8 mouse cellular contexts compared by ENCODE assay signal in genomic region chr11:69058729-69059356, GRCm38 (mm10). TPM values are rescaled to one million over a fixed set of nuclear protein-coding genes. Genes with fewer than 3 reads are reported as not detected.
DNase-seq lines count a peak whose midpoint lies in the region; ATAC-seq and TF ChIP-seq lines count a peak whose summit lies in the region.

No protein-coding gene starts in this region.

- no peak for TF ChIP-seq POLR2A in testis, adult 2 months (IDR thresholded peaks at IDR 0.05; ENCODE audit: control insufficient read depth, low read depth, low read length)

- H3K4me3 ChIP-seq in testis, adult 2 months (ENCODE audit: control insufficient read depth, low read depth, low read length): peak overlapping the region; percentile 99
- peak overlapping the region; percentile 90 for H3K4me3 ChIP-seq in limb, embryonic 13.5 days
- peak overlapping the region; percentile 97 for H3K4me3 ChIP-seq in stomach, postnatal 0 days (ENCODE audit: low read depth, low read length)

- peaks cover 17% of the 10 kb centered on the region for H3K4me1 ChIP-seq in testis, adult 2 months (ENCODE audit: control insufficient read depth, insufficient read depth, low read length)
- H3K4me1 ChIP-seq in limb, embryonic 13.5 days: peaks cover 24% of the 10 kb centered on the region
- peaks cover 2% of the 10 kb centered on the region; the same call in 1 of the 2 replicates for H3K4me1 ChIP-seq in stomach, postnatal 0 days (replicated peaks; ENCODE audit: control insufficient read depth, insufficient read depth)

- peak; percentile 33 for DNase-seq in cerebellum, adult 11-12 months
- DNase-seq in cerebellum, adult 11 months: no peak
- DNase-seq in testis, postnatal 14 days (ENCODE audit: low spot score): no peak
- DNase-seq in stomach, postnatal 0 days (ENCODE audit: low spot score): no peak
- no peak for DNase-seq in embryo, embryonic 10 days (ENCODE audit: low spot score)
- DNase-seq in embryo, embryonic 11 days: no peak

- TF ChIP-seq EP300 in stomach, postnatal 0 days (optimal IDR thresholded peaks at IDR 0.05): no peak

- TF ChIP-seq CTCF in testis, adult 2 months (IDR thresholded peaks at IDR 0.05; ENCODE audit: control insufficient read depth, insufficient read depth, insufficient replicate concordance, low read depth, low read length): 0 out of 2 replicates have a peak, but pooled peaks have one; percentile 11
- no peak for TF ChIP-seq CTCF in stomach, postnatal 0 days (IDR thresholded peaks at IDR 0.05; ENCODE audit: low read depth)

- 0 out of 2 replicates have a peak, but pooled peaks have one; percentile 2 for ATAC-seq in limb, embryonic 13.5 days (ENCODE audit: low FRiP score, low read depth)
- peak; percentile 7 for ATAC-seq in stomach, postnatal 0 days (ENCODE audit: low FRiP score, low TSS enrichment)

- whole genome bisulfite sequencing in limb, embryonic 13.5 days: 3% methylated on average over 19 of the region's 19 CpGs
- 1% methylated on average over 19 of the region's 19 CpGs for WGBS in stomach, postnatal 0 days

- no peaks in the 10 kb centered on the region for H3K27me3 ChIP-seq in testis, adult 2 months (ENCODE audit: control insufficient read depth, insufficient read depth, low read length)
- H3K27me3 ChIP-seq in limb, embryonic 13.5 days: no peaks in the 10 kb centered on the region
- H3K27me3 ChIP-seq in stomach, postnatal 0 days (ENCODE audit: control insufficient read depth, insufficient read depth, low read length): no peaks in the 10 kb centered on the region

- no peaks in the 10 kb centered on the region for H3K36me3 ChIP-seq in testis, adult 2 months (ENCODE audit: control insufficient read depth, insufficient read depth, low read length)
- peaks cover 5% of the 10 kb centered on the region for H3K36me3 ChIP-seq in limb, embryonic 13.5 days
- no peaks in the 10 kb centered on the region for H3K36me3 ChIP-seq in stomach, postnatal 0 days (ENCODE audit: control insufficient read depth, insufficient read depth, low read length)

- H3K4me2 ChIP-seq in limb, embryonic 13.5 days (replicated peaks): peak overlapping the region; percentile 95
- peak overlapping the region; percentile 67 for H3K4me2 ChIP-seq in stomach, postnatal 0 days (replicated peaks; ENCODE audit: low read depth)

- peak overlapping the region; percentile 85 for H3K27ac ChIP-seq in testis, adult 2 months (ENCODE audit: control insufficient read depth, insufficient read depth, low read depth, low read length)
- H3K27ac ChIP-seq in limb, embryonic 13.5 days: peak overlapping the region; percentile 59; the same call in 1 of the 2 replicates
- H3K27ac ChIP-seq in stomach, postnatal 0 days (replicated peaks): peak overlapping the region; percentile 90

- peak overlapping the region; percentile 73 for H3K9ac ChIP-seq in limb, embryonic 13.5 days
- peak overlapping the region; percentile 71 for H3K9ac ChIP-seq in stomach, postnatal 0 days (ENCODE audit: low read length)

- H3K9me3 ChIP-seq in limb, embryonic 13.5 days: no peaks in the 10 kb centered on the region
- no peaks in the 10 kb centered on the region for H3K9me3 ChIP-seq in stomach, postnatal 0 days (ENCODE audit: control insufficient read depth, low read length)

RNA-seq across cellular contexts. Expression of gene Borcs6, which starts 0.7 kb away (rescaled TPM):
- 13.4 and 15.8 TPM in 2 replicates for polyA plus RNA-seq in testis, adult 2 months (2012; rRNA removed)
- polyA plus RNA-seq in limb, embryonic 13.5 days (2015; fragmentation: Nextera tagmentation; extraction: Ambion mirVana): 9.5 and 9.6 TPM in 2 replicates
- polyA plus RNA-seq in stomach, postnatal 0 days (2015; fragmentation: Nextera tagmentation; extraction: Ambion mirVana): 14.6 and 16.7 TPM in 2 replicates

RNA-seq across cellular contexts. Expression of gene Tmem107, which starts 11.8 kb away (rescaled TPM):
- 135 and 142 TPM in 2 replicates for polyA plus RNA-seq in testis, adult 2 months (2012; rRNA removed)
- polyA plus RNA-seq in limb, embryonic 13.5 days (2015; fragmentation: Nextera tagmentation; extraction: Ambion mirVana): 46.4 and 52.0 TPM in 2 replicates
- 28.4 and 30.8 TPM in 2 replicates for polyA plus RNA-seq in stomach, postnatal 0 days (2015; fragmentation: Nextera tagmentation; extraction: Ambion mirVana)

RNA-seq across cellular contexts. Expression of gene Aurkb, which starts 13.4 kb away (rescaled TPM):
- 15.2 and 17.9 TPM in 2 replicates for polyA plus RNA-seq in testis, adult 2 months (2012; rRNA removed)
- 140 and 141 TPM in 2 replicates for polyA plus RNA-seq in limb, embryonic 13.5 days (2015; fragmentation: Nextera tagmentation; extraction: Ambion mirVana)
- 24.7 and 34.0 TPM in 2 replicates for polyA plus RNA-seq in stomach, postnatal 0 days (2015; fragmentation: Nextera tagmentation; extraction: Ambion mirVana)

RNA-seq across cellular contexts. Expression of gene Vamp2, which starts 29.4 kb away (rescaled TPM):
- polyA plus RNA-seq in testis, adult 2 months (2012; rRNA removed): 36.3 and 43.1 TPM in 2 replicates
- 82.8 and 88.6 TPM in 2 replicates for polyA plus RNA-seq in limb, embryonic 13.5 days (2015; fragmentation: Nextera tagmentation; extraction: Ambion mirVana)
- polyA plus RNA-seq in stomach, postnatal 0 days (2015; fragmentation: Nextera tagmentation; extraction: Ambion mirVana): 43.0 and 53.7 TPM in 2 replicates

RNA-seq across cellular contexts. Expression of gene Per1, which starts 36.2 kb away (rescaled TPM):
- 103 and 106 TPM in 2 replicates for polyA plus RNA-seq in testis, adult 2 months (2012; rRNA removed)
- 9.3 and 12.0 TPM in 2 replicates for polyA plus RNA-seq in limb, embryonic 13.5 days (2015; fragmentation: Nextera tagmentation; extraction: Ambion mirVana)
- polyA plus RNA-seq in stomach, postnatal 0 days (2015; fragmentation: Nextera tagmentation; extraction: Ambion mirVana): 7.7 and 13.1 TPM in 2 replicates
